Mouse (Mus musculus): ENCODE measurements around the gene Cdc14b.

The Cdc14b gene

GRCm38 (mm10) chr13:64237000-64237680, 38.0 kb downstream of the Cdc14b start:
- in situ Hi-C loops (cut with MseI, MboI), result no loop called here

DNA sequence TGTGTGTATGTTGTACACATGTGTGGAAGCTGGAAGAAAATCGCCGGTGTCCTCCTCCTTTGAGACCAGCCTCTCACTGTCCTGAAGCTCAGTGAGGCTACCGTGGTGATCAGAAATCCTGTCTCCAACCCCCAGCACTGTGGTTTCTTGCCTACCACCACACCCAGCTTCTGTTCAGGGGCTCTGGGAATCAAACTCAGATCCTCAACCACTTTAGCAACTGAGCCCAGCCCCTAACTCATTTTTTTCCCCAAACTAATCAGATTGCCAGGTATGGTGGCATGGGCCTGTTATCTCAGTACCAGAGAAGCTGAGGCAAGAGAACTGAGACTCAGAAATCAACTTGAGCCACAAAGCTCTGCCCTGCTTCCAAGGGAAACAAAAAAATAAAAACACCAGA, 39.3 kb downstream of the Cdc14b start:
- in situ Hi-C loops (cut with MseI, MboI), result no loop called here

GRCm38 (mm10) chr13:64235062-64235715, 39.9 kb downstream of the Cdc14b start:
- in situ Hi-C loops (cut with MseI, MboI), result no loop called here

DNA sequence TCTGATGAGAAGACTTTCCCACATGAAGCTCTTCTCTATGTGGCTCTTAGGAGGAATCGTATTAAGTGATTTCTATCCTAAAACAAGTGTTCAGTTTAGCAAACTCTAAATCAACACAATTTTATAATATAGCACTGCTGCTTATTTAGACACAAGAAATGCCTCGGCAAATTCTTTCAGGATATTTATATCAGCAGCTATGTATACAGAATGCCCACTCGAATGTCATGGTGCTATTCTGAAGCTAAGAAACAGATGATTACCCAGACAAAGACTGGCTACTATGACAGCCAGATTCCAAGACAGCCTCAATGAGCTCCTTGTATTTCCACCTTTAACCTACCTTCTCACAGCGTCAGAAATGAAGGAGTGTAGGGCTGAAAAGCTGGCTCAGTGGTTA, 42.0 kb downstream of the Cdc14b start:
- in situ Hi-C loops (cut with MseI, MboI), result no loop called here

DNA sequence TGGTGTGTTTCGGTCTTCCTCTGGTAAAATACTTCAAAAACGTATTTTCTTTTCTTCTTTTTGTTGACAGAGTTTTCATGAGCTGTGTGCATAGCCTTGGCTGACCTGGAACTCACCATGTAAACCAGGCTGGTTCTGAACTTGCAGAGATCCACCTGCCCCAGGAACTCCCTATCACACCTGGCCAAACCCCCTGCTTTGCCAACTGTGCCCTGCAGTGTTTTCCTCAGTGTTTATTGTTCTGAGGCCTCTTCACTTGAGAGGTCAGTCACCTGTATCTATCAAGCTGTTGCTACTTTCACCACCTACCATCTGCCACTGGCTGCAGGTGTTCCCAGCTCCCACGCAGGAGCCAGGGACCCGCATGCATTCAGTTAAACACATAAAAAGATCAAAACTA, 48.4 kb downstream of the Cdc14b start:
- in situ Hi-C loops (cut with MseI, MboI), result no loop called here

DNA sequence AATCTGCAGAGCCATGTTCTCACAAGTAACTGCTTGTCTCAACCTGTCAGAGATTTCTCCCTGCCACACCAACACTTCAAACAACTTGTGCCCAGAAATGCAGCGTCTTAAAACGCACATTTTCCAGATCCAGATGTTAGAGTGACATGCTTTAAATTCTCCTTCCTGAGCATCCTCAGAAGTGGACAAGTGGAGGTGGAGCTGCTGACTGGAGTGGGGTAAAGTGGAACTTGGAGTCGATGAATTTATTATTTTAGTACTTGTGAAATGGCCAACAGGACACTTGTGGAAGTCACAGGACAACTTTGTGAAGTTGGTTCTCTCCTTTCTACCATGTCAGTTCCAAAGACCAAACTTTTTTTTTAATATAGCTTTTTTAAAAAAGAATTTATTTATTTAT, 49.4 kb downstream of the Cdc14b start:
- in situ Hi-C loops (cut with MseI, MboI), result no loop called here

GRCm38 (mm10) chr13:64214891-64215290, 60.2 kb downstream of the Cdc14b start:
- in situ Hi-C loops (cut with MseI, MboI), result no loop called here

DNA sequence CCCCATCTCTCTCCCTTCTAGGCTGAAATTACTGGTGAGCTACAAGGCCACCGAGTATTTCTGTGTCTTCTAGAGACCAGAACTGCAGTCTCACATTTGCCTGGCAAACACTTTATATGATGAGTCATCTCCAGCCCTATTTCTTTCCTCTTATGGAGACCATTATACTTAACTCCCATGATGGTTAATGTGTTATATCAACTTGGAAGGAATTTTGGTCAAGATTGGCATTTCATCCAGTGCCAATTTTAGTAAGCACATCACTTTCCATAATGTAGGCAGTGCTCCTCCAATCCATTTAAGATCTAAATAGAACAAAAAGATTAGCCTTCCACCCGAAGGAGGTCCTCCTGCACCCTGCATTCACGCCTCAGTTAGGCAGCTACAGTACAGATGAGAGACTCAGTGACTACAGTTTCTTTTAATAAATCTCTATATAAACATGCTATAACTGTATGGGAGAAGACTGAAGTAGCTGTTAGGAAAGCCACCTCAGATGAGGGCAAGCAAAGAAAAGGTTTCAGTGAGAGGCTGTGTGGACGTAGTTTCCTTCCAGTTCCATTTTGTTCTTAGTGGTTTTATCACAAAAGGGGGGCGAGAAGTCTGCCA, 63.0 kb downstream of the Cdc14b start:
- in situ Hi-C loops (cut with MseI, MboI), result no loop called here

DNA sequence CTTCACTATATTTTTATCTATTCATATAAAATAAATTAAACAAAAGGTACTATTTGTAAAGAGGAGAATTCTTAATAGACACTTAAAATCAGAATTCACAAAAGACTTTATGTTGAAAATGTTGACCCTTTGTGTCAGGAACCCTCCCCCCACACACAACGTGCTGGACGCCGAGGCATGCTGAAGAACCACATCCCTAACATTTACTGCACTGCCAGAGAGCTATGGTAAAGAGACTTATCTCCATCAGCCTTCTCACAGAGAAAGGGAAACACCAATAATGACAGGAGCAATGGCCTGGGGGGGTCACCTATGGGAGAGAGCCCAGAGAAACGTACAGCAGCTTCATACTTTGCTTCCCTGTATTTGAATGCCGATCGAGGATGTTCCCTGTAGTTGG, 66.9 kb downstream of the Cdc14b start:
- in situ Hi-C loops (cut with MseI, MboI), result no loop called here

GRCm38 (mm10) chr13:64205186-64205585, 69.9 kb downstream of the Cdc14b start:
- in situ Hi-C loops (cut with MseI, MboI), result no loop called here

DNA sequence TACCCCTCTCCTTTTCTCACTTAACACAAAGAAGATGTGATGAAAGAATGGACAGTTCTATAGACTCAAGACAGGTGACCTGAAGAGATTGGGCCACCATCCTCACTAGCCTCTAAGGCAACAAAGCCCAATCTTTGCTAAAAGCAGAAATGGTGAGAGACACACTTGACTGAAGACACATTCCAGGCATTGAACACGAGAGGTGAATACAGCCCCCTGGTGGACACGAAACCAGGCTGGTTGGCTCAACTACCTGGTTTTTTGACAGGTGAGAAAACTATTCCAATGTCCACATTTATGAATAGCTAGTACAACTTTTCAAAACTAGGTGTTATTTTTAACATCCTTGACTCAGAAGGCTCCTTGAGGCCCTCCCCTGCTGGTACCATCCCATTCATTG, 70.4 kb downstream of the Cdc14b start:
- in situ Hi-C loops (cut with MseI, MboI), result no loop called here

DNA sequence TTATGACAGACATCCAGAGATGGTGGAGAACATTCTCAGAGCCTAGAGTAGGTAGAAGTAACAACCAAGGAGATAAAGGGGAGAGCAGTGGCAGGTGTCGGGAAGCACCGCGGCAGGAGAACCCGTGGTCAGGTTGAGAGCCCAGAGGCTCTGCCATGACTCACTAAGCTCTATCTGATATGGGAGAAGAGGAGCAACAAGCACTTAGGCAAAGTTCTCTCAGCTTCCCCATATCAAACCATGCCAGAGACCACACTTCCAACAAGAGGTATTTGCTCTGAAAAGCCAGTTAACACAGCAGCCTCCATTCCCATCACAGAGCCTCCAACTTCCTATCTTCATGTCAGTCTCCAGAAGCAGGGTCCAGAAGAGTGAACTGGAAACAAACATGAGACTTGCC, 74.2 kb downstream of the Cdc14b start:
- in situ Hi-C loops (cut with MseI, MboI), result no loop called here

GRCm38 (mm10) chr13:64198310-64198709, 76.8 kb downstream of the Cdc14b start:
- in situ Hi-C loops (cut with MseI, MboI), result no loop called here

GRCm38 (mm10) chr13:64197899-64198298, 77.2 kb downstream of the Cdc14b start:
- in situ Hi-C loops (cut with MseI, MboI), result no loop called here

GRCm38 (mm10) chr13:64187065-64187464, 88.0 kb downstream of the Cdc14b start:
- in situ Hi-C loops (cut with MseI, MboI), result no loop called here

DNA sequence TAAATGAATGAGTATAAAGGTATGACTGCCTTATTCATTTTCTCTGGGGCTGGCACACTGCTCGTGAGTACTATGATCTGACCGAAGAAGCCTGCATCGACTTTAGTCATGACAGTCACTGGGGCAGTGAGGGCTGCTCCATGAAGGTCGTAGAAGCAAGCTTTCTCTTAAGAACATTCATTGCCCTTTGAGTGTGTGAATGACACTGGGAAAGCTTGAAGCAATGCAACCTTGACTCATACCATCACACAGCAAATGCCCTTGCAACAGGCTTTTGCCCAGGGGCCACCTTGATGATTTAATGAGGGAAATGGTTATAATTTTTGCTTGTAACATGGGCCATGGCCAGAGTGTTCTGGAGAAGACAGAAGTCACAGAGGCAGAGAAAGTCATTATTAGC, 88.6 kb downstream of the Cdc14b start:
- in situ Hi-C loops (cut with MseI, MboI), result no loop called here

GRCm38 (mm10) chr13:64185586-64185985, 89.5 kb downstream of the Cdc14b start:
- in situ Hi-C loops (cut with MseI, MboI), result no loop called here

- in situ Hi-C loops (cut with MseI, MboI), result no loop called here
Observed at GRCm38 (mm10) chr13:64185176-64185575, 89.9 kb downstream of the Cdc14b start.

DNA sequence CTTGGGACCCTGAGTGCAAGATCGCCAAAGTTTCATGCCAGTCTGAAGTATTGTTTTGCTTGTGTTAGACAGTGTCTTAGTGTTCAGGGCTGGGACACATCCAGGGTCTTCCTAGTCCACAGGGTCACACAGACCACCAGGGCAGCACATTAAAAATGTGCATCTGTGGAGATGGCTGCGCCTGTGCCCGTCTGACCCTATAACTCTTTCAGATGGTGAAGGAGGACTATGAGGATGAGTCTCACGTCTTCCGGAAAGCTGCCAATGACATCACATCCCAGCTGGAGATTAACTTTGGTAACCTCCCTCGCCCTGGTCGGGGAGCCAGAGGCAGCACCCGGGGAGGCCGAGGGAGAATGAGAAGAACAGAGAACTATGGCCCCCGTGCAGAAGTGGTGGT, 90.7 kb downstream of the Cdc14b start:
- in situ Hi-C loops (cut with MseI, MboI), result no loop called here

GRCm38 (mm10) chr13:64183583-64183982, 91.5 kb downstream of the Cdc14b start:
- in situ Hi-C loops (cut with MseI, MboI), result no loop called here

GRCm38 (mm10) chr13:64182091-64182490, 93.0 kb downstream of the Cdc14b start:
- in situ Hi-C loops (cut with MseI, MboI), result no loop called here

- in situ Hi-C loops (cut with MseI, MboI), result no loop called here
Observed at GRCm38 (mm10) chr13:64180888-64181287, 94.2 kb downstream of the Cdc14b start.

DNA sequence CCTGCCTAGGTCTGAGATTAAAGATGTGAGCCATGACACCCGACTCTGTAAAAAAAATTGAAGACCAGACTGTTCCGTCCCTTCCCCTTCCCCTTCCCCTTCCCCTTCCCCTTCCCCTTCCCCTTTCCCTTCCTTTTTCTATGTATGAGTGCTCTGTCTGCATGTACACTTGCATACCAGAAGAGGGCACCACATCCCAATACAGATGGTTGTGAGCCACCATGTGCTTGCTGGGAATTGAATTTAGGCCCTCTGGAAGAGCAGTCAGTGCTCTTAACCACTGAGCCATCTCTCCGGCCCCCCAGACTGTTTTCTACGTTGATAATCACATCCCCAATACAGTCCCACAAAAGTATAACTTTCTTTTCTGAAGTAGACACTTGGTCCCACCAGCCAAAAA, 94.8 kb downstream of the Cdc14b start:
- in situ Hi-C loops (cut with MseI, MboI), result no loop called here

Data from mouse trophoblast stem cell (cell line).